Mouse (Mus musculus): Measurements from ENCODE around the gene Ncoa3.

- no peak for TF ChIP-seq CTCF (IDR thresholded peaks at IDR 0.05; ENCODE audit: borderline replicate concordance, extremely low read depth, insufficient read depth, insufficient read length)
- no peak for TF ChIP-seq POLR2A (IDR thresholded peaks at IDR 0.05; ENCODE audit: borderline replicate concordance, extremely low read depth, insufficient read depth, insufficient read length, poor library complexity, severe bottlenecking)
Measured at GRCm38 (mm10) chr2:166096300-166096699, 103.9 kb downstream of the Ncoa3 start.
